In genomic region chr6:30552628-30553027, GRCm38 (mm10) we compare ENCODE assay signal across 14 mouse cellular contexts. TPM values are rescaled to one million over a fixed set of nuclear protein-coding genes. Genes with fewer than 3 reads are reported as not detected.
A peak's percentile ranks its signal among the peaks of the same experiment; 100 is the strongest.
DNase-seq lines count a peak whose midpoint lies in the region; ATAC-seq and TF ChIP-seq lines count a peak whose summit lies in the region.
"Had no signal": no experiment of that assay in that cellular context is flagged by ENCODE, and none has a peak within 500 bp of the region (broad histone marks: within the 10 kb centered on the region; RNA-seq: fewer than 3 reads in every experiment).

No protein-coding gene starts in this region.

- peaks cover 7% of the 10 kb centered on the region; the same call in 1 of the 2 replicates for H3K9me3 ChIP-seq in kidney, embryonic 16.5 days (ENCODE audit: low read length)
- no peaks in the 10 kb centered on the region for H3K9me3 ChIP-seq in embryonic facial prominence, embryonic 12.5 days
- no peaks in the 10 kb centered on the region; the same call in 1 of the 2 replicates for H3K9me3 ChIP-seq in forebrain, embryonic 16.5 days (ENCODE audit: control insufficient read depth, low read length)
- no peaks in the 10 kb centered on the region for H3K9me3 ChIP-seq in limb, embryonic 14.5 days (ENCODE audit: control insufficient read depth, low read length)
- H3K9me3 ChIP-seq in intestine, embryonic 15.5 days, result no peaks in the 10 kb centered on the region
- H3K9me3 ChIP-seq: liver, embryonic 13.5 days had no signal

- no peaks in the 10 kb centered on the region for H3K36me3 ChIP-seq in kidney, embryonic 16.5 days (ENCODE audit: insufficient read depth, low read length)
- no peaks in the 10 kb centered on the region for H3K36me3 ChIP-seq in embryonic facial prominence, embryonic 12.5 days
- H3K36me3 ChIP-seq in forebrain, embryonic 16.5 days (ENCODE audit: control insufficient read depth, insufficient read depth), result no peaks in the 10 kb centered on the region
- H3K36me3 ChIP-seq in limb, embryonic 14.5 days (ENCODE audit: control insufficient read depth, insufficient read depth, low read length), result no peaks in the 10 kb centered on the region
- no peaks in the 10 kb centered on the region for H3K36me3 ChIP-seq in intestine, embryonic 15.5 days
- H3K36me3 ChIP-seq: liver, embryonic 13.5 days had no signal

- 32% methylated on average over 6 of the region's 6 CpGs for WGBS in kidney, embryonic 16.5 days
- WGBS in embryonic facial prominence, embryonic 12.5 days, result 55% methylated on average over 6 of the region's 6 CpGs
- WGBS in forebrain, embryonic 16.5 days, result 42% methylated on average over 6 of the region's 6 CpGs
- WGBS in limb, embryonic 14.5 days, result 32% methylated on average over 6 of the region's 6 CpGs
- WGBS in intestine, embryonic 15.5 days, result 56% methylated on average over 6 of the region's 6 CpGs

- peak overlapping the region; percentile 41 for H3K4me2 ChIP-seq in kidney, embryonic 16.5 days (replicated peaks; ENCODE audit: low read depth, low read length)
- H3K4me2 ChIP-seq in embryonic facial prominence, embryonic 12.5 days (replicated peaks), result no peak overlapping the region
- H3K4me2 ChIP-seq in forebrain, embryonic 16.5 days (ENCODE audit: low read length), result no peak overlapping the region
- H3K4me2 ChIP-seq in limb, embryonic 14.5 days (replicated peaks; ENCODE audit: low read depth, low read length, severe bottlenecking), result peak overlapping the region; percentile 41
- H3K4me2 ChIP-seq in intestine, embryonic 15.5 days (replicated peaks), result no peak overlapping the region
- H3K4me2 ChIP-seq: liver, embryonic 13.5 days had no signal

- H3K9ac ChIP-seq in kidney, embryonic 16.5 days (replicated peaks; ENCODE audit: low read length), result 0 out of 2 replicates have a peak overlapping the region, but pooled peaks have one; percentile 33
- no peak overlapping the region for H3K9ac ChIP-seq in embryonic facial prominence, embryonic 12.5 days
- no peak overlapping the region for H3K9ac ChIP-seq in forebrain, embryonic 16.5 days (replicated peaks; ENCODE audit: low read depth, low read length)
- no peak overlapping the region for H3K9ac ChIP-seq in limb, embryonic 14.5 days (ENCODE audit: low read depth, low read length, severe bottlenecking)
- H3K9ac ChIP-seq in intestine, embryonic 15.5 days, result no peak overlapping the region
- H3K9ac ChIP-seq: liver, embryonic 13.5 days had no signal

- H3K4me3 ChIP-seq in kidney, embryonic 16.5 days (ENCODE audit: low read length), result no peak overlapping the region
- H3K4me3 ChIP-seq in embryonic facial prominence, embryonic 12.5 days, result no peak overlapping the region
- H3K4me3 ChIP-seq in forebrain, embryonic 16.5 days (replicated peaks; ENCODE audit: low read length), result no peak overlapping the region
- H3K4me3 ChIP-seq in limb, embryonic 14.5 days (replicated peaks; ENCODE audit: low read length), result no peak overlapping the region
- no peak overlapping the region for H3K4me3 ChIP-seq in intestine, embryonic 15.5 days (replicated peaks)
- H3K4me3 ChIP-seq: liver, embryonic 13.5 days; myocyte had no signal

- no peak for DNase-seq in kidney, postnatal 10 days
- no peak for DNase-seq in limb, embryonic 14.5 days (ENCODE audit: low spot score)
- DNase-seq in adrenal gland, adult 18-20 months (ENCODE audit: low spot score in 2 of 2), result no peak
- no peak for DNase-seq in cerebellum, adult 9-10 months
- DNase-seq: liver, embryonic 13.5 days; thymus, adult 18-20 months had no signal

- no peaks in the 10 kb centered on the region for H3K27me3 ChIP-seq in kidney, embryonic 16.5 days (ENCODE audit: insufficient read depth, low read length)
- H3K27me3 ChIP-seq in embryonic facial prominence, embryonic 12.5 days, result no peaks in the 10 kb centered on the region
- H3K27me3 ChIP-seq in forebrain, embryonic 16.5 days (replicated peaks; ENCODE audit: control insufficient read depth, insufficient read depth, low read length), result no peaks in the 10 kb centered on the region
- H3K27me3 ChIP-seq in limb, embryonic 14.5 days (ENCODE audit: control insufficient read depth, insufficient read depth, low read length), result no peaks in the 10 kb centered on the region
- H3K27me3 ChIP-seq in intestine, embryonic 15.5 days (replicated peaks), result no peaks in the 10 kb centered on the region
- H3K27me3 ChIP-seq: CH12.LX had no signal

- TF ChIP-seq POLR2A in limb, embryonic 14.5 days (IDR thresholded peaks at IDR 0.05; ENCODE audit: borderline replicate concordance, extremely low read depth, insufficient read depth, insufficient read length), result no peak

- ATAC-seq in kidney, embryonic 16.5 days (ENCODE audit: low FRiP score, low TSS enrichment), result no peak
- no peak for ATAC-seq in embryonic facial prominence, embryonic 12.5 days (ENCODE audit: insufficient number of reproducible peaks, insufficient read depth, low FRiP score, low TSS enrichment)
- ATAC-seq in forebrain, embryonic 16.5 days, result no peak
- no peak for ATAC-seq in limb, embryonic 14.5 days (ENCODE audit: low FRiP score, low read depth)
- no peak for ATAC-seq in intestine, embryonic 15.5 days

- H3K27ac ChIP-seq in kidney, embryonic 16.5 days (ENCODE audit: low read length), result peak overlapping the region; percentile 81
- H3K27ac ChIP-seq in embryonic facial prominence, embryonic 12.5 days, result peak overlapping the region; percentile 81
- peak overlapping the region; percentile 56 for H3K27ac ChIP-seq in forebrain, embryonic 16.5 days (ENCODE audit: low read length)
- peak overlapping the region; percentile 81 for H3K27ac ChIP-seq in limb, embryonic 14.5 days (replicated peaks; ENCODE audit: low read depth, low read length)
- no peak overlapping the region for H3K27ac ChIP-seq in intestine, embryonic 15.5 days
- H3K27ac ChIP-seq: liver, embryonic 13.5 days had no signal

- H3K4me1 ChIP-seq in kidney, embryonic 16.5 days (ENCODE audit: insufficient read depth, low read length), result peaks cover 54% of the 10 kb centered on the region
- peaks cover 40% of the 10 kb centered on the region for H3K4me1 ChIP-seq in embryonic facial prominence, embryonic 12.5 days
- peaks cover 43% of the 10 kb centered on the region for H3K4me1 ChIP-seq in forebrain, embryonic 16.5 days (replicated peaks; ENCODE audit: control insufficient read depth, insufficient read depth, low read length)
- H3K4me1 ChIP-seq in limb, embryonic 14.5 days (ENCODE audit: control insufficient read depth, insufficient read depth, low read length), result peaks cover 45% of the 10 kb centered on the region
- peaks cover 13% of the 10 kb centered on the region for H3K4me1 ChIP-seq in intestine, embryonic 15.5 days (replicated peaks)

RNA-seq across cellular contexts. Expression of gene Cpa2, which starts 11.2 kb away (rescaled TPM):
- polyA plus RNA-seq in kidney, embryonic 16.5 days (2015; fragmentation: Nextera tagmentation; extraction: Ambion mirVana), result 15.9 and 17.5 TPM in 2 replicates
- polyA plus RNA-seq in embryonic facial prominence, embryonic 12.5 days (2016; fragmentation: Nextera tagmentation; extraction: Ambion mirVana), result 4.2 and 7.6 TPM in 2 replicates
- 2.4 and 5.1 TPM in 2 replicates for polyA plus RNA-seq in forebrain, embryonic 16.5 days (2015; fragmentation: Nextera tagmentation; extraction: Ambion mirVana)
- polyA plus RNA-seq in limb, embryonic 14.5 days (2012; rRNA removed), result 5.2 and 6.6 TPM in 2 replicates
- polyA plus RNA-seq in limb, embryonic 14.5 days (2014; fragmentation: Nextera tagmentation; extraction: Ambion mirVana), result 5.3 and 6.5 TPM in 2 replicates
- total RNA-seq in adrenal gland, adult 18-20 months (2021), result under 1 TPM; 0.43 to 0.74 TPM
- polyA plus RNA-seq in intestine, embryonic 15.5 days (2015; fragmentation: Nextera tagmentation; extraction: Ambion mirVana), result 327 and 654 TPM in 2 replicates
- total RNA-seq: CH12.LX had no signal
- polyA plus RNA-seq: myocyte had no signal

RNA-seq across cellular contexts. Expression of gene Cpa4, which starts 15.5 kb away (rescaled TPM):
- polyA plus RNA-seq in kidney, embryonic 16.5 days (2015; fragmentation: Nextera tagmentation; extraction: Ambion mirVana), result 0.12 and 0.14 TPM in 2 replicates
- 0.79 and 1.3 TPM in 2 replicates for polyA plus RNA-seq in embryonic facial prominence, embryonic 12.5 days (2016; fragmentation: Nextera tagmentation; extraction: Ambion mirVana)
- polyA plus RNA-seq in forebrain, embryonic 16.5 days (2015; fragmentation: Nextera tagmentation; extraction: Ambion mirVana), result 1.0 and 1.6 TPM in 2 replicates
- polyA plus RNA-seq in limb, embryonic 14.5 days (2012; rRNA removed), result 4.4 and 5.4 TPM in 2 replicates
- polyA plus RNA-seq in limb, embryonic 14.5 days (2014; fragmentation: Nextera tagmentation; extraction: Ambion mirVana), result 1.9 and 2.1 TPM in 2 replicates
- 1 to 10 TPM; 1.4 to 1.7 TPM for total RNA-seq in adrenal gland, adult 18-20 months (2021)
- polyA plus RNA-seq in intestine, embryonic 15.5 days (2015; fragmentation: Nextera tagmentation; extraction: Ambion mirVana), result 0.59 and 0.77 TPM in 2 replicates
- total RNA-seq: CH12.LX; layer of hippocampus, adult 18-20 months had no signal

RNA-seq across cellular contexts. Expression of gene Ssmem1, which starts 43.0 kb away (rescaled TPM):
- polyA plus RNA-seq in kidney, embryonic 16.5 days (2015; fragmentation: Nextera tagmentation; extraction: Ambion mirVana), result 0.17 and 0.37 TPM in 2 replicates
- 0.14 and 0.33 TPM in 2 replicates for polyA plus RNA-seq in embryonic facial prominence, embryonic 12.5 days (2016; fragmentation: Nextera tagmentation; extraction: Ambion mirVana)
- not detected in 2 replicates for polyA plus RNA-seq in forebrain, embryonic 16.5 days (2015; fragmentation: Nextera tagmentation; extraction: Ambion mirVana)
- 0.10 and 0.12 TPM in 2 replicates for polyA plus RNA-seq in limb, embryonic 14.5 days (2012; rRNA removed)
- 0.17 TPM in 1 of 2 replicates, not detected in the other for polyA plus RNA-seq in limb, embryonic 14.5 days (2014; fragmentation: Nextera tagmentation; extraction: Ambion mirVana)
- total RNA-seq in adrenal gland, adult 18-20 months (2021), result under 1 TPM in 1 of 2 experiments, not detected in 1; 0.22 TPM
- polyA plus RNA-seq in intestine, embryonic 15.5 days (2015; fragmentation: Nextera tagmentation; extraction: Ambion mirVana), result not detected in 2 replicates
- polyA plus RNA-seq: frontal cortex, adult 2 months had no signal

RNA-seq across cellular contexts. Expression of gene Tmem209, which starts 43.0 kb away (rescaled TPM):
- 45.6 and 51.4 TPM in 2 replicates for polyA plus RNA-seq in kidney, embryonic 16.5 days (2015; fragmentation: Nextera tagmentation; extraction: Ambion mirVana)
- polyA plus RNA-seq in embryonic facial prominence, embryonic 12.5 days (2016; fragmentation: Nextera tagmentation; extraction: Ambion mirVana), result 37.8 and 38.6 TPM in 2 replicates
- 34.4 and 34.8 TPM in 2 replicates for polyA plus RNA-seq in forebrain, embryonic 16.5 days (2015; fragmentation: Nextera tagmentation; extraction: Ambion mirVana)
- polyA plus RNA-seq in limb, embryonic 14.5 days (2012; rRNA removed), result 47.5 and 63.2 TPM in 2 replicates
- 28.3 and 34.7 TPM in 2 replicates for polyA plus RNA-seq in limb, embryonic 14.5 days (2014; fragmentation: Nextera tagmentation; extraction: Ambion mirVana)
- 10 to 100 TPM; 15.3 to 19.5 TPM for total RNA-seq in adrenal gland, adult 18-20 months (2021)
- 31.5 and 33.6 TPM in 2 replicates for polyA plus RNA-seq in intestine, embryonic 15.5 days (2015; fragmentation: Nextera tagmentation; extraction: Ambion mirVana)

RNA-seq across cellular contexts. Expression of gene Cpa5, which starts 58.2 kb away (rescaled TPM):
- polyA plus RNA-seq in kidney, embryonic 16.5 days (2015; fragmentation: Nextera tagmentation; extraction: Ambion mirVana), result 0.64 and 0.66 TPM in 2 replicates
- polyA plus RNA-seq in embryonic facial prominence, embryonic 12.5 days (2016; fragmentation: Nextera tagmentation; extraction: Ambion mirVana), result 0.22 and 0.33 TPM in 2 replicates
- polyA plus RNA-seq in forebrain, embryonic 16.5 days (2015; fragmentation: Nextera tagmentation; extraction: Ambion mirVana), result not detected in 2 replicates
- polyA plus RNA-seq in limb, embryonic 14.5 days (2012; rRNA removed), result 0.81 and 0.87 TPM in 2 replicates
- 0.57 and 0.99 TPM in 2 replicates for polyA plus RNA-seq in limb, embryonic 14.5 days (2014; fragmentation: Nextera tagmentation; extraction: Ambion mirVana)
- not detected for total RNA-seq in adrenal gland, adult 18-20 months (2021)
- polyA plus RNA-seq in intestine, embryonic 15.5 days (2015; fragmentation: Nextera tagmentation; extraction: Ambion mirVana), result 0.25 TPM in 2 replicates
- total RNA-seq: CH12.LX; layer of hippocampus, adult 18-20 months had no signal
- polyA plus RNA-seq: frontal cortex, adult 2 months; liver, embryonic 13.5 days; myocyte had no signal

Comparison
In these comparisons a context has a peak if more than half of its experiments do, and no peak if none do; other contexts are left out.
1. H3K4me2 ChIP-seq: peak in kidney, embryonic 16.5 days (single experiment) and limb, embryonic 14.5 days (single experiment); none in embryonic facial prominence, embryonic 12.5 days (single experiment), forebrain, embryonic 16.5 days (single experiment) and intestine, embryonic 15.5 days (single experiment).
2. RNA of gene Cpa2, which starts 11.2 kb away (polyA plus RNA-seq): 327 to 654 TPM in intestine, embryonic 15.5 days; 15.9 to 17.5 TPM in kidney, embryonic 16.5 days, 5.2 to 6.6 TPM in limb, embryonic 14.5 days, 2.4 to 5.1 TPM in forebrain, embryonic 16.5 days and 4.2 to 7.6 TPM in embryonic facial prominence, embryonic 12.5 days; every median in the first group is over 10 times any median in the second.